Mouse (Mus musculus) T-cell, adult 2 months (primary cell): ENCODE results near the gene Gm20661.

Experiments
- DNase-seq: peaks from one replicate; pipeline ENCODE4 v3.0.0; 2022; ENCODE audit warnings: low spot score

Gm20661 gene

DNA sequence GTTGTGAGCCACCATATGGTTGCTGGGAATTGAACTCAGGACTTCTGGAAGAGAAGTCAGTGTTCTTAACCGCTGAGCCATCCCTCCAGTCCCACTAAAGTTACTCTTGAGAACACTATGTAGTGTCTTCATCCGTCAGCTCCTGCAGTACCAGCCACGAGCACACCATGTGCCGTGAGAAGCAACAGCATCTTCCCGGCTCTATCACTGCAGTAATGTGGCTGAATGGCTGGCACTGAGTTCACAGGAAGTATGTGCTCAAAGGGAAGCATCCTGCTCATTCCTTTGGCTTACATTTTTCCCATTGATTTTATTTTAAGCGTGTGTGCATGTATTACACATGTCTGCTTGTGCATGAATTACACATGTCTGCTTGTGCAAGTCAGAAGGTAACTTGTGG lies 15.4 kb upstream of the Gm20661 start:
- DNase-seq: no peak

- DNase-seq: no peak
These were observed 14.3 kb upstream of the Gm20661 start for GRCm38 (mm10) chr9:107968531-107968930.

- no peak for DNase-seq
These were observed 12.5 kb upstream of the Gm20661 start for GRCm38 (mm10) chr9:107970311-107970710.

- DNase-seq: peak; percentile 34
These were observed 10.9 kb upstream of the Gm20661 start for GRCm38 (mm10) chr9:107971690-107972541.

DNA sequence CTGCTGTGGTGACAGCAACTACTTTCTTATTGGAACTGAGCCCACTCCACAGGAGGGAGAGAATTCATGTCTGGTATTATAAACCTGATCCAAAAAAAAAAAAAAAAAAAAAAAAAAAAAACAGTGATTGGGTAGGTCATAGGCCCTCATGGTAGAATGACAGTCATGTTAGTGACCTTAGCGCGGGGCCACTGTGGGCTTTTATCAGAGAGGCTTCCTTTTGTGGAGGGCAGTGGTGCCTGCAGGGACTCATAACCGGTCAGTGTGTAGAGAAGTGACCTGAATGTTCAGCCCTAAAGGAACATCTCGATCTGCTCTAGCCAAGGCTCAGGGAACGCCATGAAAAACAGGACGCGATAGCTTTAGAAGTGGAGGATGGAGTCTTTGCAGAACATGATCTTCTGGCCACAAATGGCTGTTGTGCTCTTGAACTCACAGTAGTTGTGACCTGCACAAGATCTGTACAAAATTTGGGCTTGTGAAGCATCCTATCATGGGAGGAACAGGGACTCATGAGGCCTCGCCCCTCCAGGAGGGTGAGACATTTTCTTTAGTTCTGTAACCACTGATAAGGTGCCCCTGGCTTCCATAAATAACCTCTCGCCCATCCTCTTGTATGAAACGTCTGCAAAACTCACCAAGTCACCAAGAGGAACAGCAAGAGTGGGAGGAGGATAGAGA lies 8.2 kb upstream of the Gm20661 start:
- DNase-seq: no peak

DNA sequence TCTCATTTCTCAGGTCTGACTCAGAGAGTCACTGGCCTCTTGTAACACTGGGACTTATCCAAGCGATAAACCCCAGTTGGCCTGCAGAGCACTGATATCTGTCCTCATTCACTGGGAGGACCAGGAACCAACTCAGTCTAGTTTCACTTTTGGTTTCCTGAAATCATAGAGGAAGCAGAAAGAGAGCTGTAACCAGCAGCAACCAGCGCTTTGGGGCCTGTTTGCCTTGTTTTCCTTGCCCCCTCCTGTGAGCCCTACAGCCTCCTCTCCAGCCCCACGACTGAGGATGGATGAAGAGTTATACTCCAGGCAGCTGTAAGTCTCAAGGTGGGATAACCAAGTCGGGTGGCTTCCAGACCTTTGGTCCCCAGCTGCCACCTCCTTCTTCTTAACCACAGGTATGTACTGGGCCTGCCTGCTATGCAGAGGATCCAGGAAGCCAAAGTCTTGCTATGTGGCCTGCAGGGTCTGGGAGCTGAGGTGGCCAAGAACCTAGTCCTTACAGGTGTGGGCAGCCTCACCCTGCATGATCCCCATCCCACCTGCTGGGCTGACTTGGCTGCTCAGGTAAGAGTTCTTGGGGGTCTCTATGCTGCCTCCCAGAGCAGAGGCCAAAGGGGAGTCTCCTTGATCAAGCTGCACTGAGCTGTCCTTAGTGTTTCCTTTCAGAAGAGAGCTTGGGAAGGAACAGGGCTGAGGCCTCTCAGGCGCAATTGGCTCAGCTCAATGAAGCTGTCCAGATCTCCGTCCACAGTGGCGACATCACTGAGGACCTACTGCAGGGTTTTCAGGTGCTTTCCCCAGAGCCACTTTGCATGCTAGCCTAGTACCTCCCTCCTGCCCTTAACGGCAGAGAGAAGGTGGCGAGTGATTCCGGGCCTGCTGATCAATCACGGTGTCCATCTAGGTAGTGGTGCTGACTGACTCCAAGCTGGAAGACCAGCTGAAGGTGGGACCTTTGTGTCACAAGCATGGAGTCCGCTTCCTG lies 7.2 kb upstream of the Gm20661 start, which contains the start of gene Uba7:
Uba7 (plus strand) TSS at position 107 of the 988 bp plus-strand sequence.
- peak; percentile 52 for DNase-seq

DNA sequence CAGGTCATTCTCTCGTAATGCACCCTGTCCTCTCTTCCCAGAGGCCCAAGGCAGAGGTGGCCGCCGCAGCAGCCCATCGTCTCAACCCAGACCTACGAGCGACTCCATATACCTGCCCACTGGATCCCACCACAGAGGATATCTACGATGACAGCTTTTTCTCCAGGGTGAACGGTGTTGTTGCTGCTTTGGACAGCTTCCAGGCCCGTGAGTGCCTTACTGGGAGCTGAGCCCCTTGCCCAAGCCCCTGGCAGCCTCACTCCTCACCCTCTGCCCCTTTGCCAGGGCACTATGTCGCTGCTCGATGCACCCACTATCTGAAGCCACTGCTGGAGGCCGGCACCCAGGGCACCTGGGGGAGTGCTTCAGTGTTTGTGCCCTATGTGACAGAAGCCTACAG lies 4.0 kb upstream of the Gm20661 start:
- DNase-seq: no peak

DNA sequence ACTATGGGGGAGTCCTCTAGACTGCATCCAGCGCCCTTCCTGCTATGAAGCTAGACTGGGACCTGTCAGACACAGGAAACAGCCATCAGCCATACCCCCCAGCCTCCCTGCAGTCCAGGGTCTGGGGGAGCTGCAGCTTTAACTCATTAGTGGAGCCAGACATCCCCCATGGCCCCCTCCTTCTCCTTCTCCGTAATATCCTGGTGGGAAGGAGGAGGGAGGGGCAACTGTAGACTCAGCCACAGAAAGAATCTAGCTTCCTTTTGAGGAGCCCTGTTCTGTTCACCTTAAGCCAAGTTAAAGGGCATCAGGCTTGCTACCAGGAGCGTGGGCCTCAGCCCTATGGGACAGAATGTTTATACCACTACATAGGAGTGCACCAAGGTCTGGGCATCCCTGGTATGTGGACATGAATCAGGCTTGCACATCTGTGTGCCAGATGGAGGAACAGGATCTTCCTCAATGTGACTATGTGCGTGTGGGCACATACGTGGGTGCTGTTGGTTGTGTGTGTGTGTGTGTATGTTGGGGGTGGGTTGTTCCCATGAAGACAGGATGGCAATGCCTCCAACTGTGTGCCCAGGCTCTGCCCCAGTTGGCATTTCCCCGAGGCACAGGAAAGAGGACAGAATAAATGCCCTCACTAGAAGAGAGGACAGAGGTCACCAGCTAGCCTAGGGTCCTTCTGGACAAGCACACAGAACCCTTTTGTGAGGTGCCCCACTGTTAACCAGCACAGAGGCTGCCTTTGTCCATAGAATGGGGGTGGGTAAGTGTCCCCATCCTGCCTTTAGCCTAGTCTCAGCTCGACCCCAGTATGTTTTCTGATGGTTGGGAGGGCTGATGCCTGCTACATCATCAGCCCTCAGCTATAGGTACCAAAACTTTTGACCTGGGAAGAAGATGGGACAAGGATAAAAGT lies 913 bp upstream of the Gm20661 start:
- DNase-seq: no peak

DNA sequence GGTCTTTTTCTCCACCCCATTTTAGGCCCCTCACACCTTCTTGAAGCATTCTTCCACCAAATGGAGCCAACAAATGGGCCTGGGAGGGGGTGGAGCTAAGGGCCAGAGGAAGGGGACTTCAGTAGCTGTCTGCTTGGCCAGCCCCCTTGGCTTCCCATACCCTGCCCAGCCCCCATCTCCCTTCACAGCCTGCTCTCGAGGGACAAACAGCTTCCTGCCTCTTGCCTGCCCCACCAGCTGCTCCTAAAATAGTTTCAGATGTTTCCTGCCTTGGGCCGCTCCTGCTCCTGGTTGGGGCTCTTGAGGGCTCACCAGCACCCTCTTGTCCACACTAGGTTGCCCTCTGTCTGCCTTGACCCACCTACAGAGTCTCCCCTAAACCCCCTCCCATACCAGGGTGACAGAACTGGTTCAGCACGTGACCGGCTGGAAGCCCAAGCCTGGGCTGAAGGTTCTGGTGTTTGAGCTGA lies 598 bp downstream of the Gm20661 start:
- DNase-seq: no peak

- no peak for DNase-seq
These were observed 1.3 kb downstream of the Gm20661 start for GRCm38 (mm10) chr9:107984052-107984753.

- DNase-seq: no peak
These were observed 1.8 kb downstream of the Gm20661 start for GRCm38 (mm10) chr9:107984754-107985055.

GRCm38 (mm10) chr9:107985131-107986119 lies 2.6 kb downstream of the Gm20661 start, which contains the start of gene Inka1:
Gene Inka1 (minus strand): TSS chr9:107985879.
- DNase-seq: peak; percentile 88

DNA sequence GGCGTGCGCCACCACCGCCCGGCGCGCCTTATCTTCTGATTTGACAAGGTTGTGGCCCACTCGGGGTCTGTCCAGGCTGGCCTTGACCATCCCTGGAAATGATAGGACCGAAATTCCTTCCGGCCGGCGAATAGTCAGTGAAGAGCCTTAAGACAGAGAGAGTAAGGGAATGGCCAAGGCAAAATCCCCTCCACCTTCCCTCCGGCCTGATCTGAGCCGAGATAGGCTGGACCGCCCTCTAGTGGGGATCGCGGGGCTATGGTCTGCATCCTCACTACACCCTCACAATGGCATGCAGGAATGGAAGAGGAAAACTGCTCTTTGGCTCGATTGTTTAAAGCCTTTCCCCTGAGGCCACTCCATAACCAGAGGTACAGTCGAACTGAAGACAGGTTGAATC lies 3.5 kb downstream of the Gm20661 start:
- DNase-seq: peak; percentile 67

DNA sequence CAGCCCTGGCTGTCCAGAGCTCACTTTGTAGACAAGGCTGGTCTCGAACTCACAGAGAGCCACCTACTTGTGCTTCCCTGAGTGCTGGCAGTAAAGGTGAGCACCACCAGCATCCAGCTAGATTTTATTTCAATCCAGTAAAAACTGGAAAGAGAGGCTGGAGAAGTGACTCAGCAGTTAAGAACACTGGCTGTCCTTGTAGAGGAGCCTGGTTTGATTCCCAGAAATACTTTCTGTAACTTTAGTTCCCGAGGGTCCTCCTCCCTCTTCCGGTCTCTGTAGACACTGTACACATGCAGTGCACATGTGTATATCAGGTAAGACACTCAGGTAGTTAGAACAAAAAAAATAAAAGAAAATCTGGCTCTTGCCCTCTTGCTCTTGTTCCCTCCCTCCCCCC lies 5.1 kb downstream of the Gm20661 start:
- no peak for DNase-seq

DNA sequence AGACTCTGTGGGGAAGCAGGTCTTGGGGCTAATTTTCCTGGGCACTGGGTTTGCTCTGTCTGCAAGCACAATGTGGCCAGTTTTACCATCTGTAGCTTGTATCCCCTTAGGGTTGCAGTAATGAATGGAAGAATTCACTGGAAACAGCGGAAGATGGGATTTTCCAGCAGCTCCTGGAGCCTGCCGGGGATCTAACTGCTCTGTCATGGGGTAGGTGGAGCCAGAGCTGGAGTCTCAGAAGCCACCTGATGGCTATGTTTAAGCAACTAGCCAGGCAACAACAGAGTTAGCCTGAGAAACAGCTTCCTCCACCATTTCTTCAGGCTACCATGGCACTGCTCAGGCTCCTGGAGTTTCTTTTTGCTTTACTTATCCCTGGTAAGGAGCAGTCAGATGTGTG lies 9.3 kb downstream of the Gm20661 start, which contains the start of gene Cdhr4:
Cdhr4 (plus strand) TSS at position 301 of the 400 bp plus-strand sequence.
- DNase-seq: no peak

DNA sequence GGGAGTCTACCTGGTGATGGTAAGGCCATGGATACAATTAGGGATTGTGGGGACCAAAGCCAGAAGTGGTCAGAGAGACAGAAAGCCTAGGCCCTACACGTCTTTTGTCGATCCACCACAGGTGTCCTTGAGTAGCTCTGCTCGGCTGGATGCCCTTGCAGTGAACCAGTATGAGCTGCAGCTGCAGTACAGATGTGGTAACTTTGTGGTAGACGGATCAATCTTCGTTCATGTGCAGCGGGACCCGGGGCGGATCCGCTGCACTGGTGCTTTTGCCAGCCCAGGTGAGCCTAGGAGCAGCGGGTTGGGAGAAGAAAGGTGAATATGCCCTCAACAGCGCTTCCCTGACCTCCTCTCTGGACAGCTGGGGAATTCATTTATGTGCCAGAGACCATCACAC lies 10.2 kb downstream of the Gm20661 start:
- peak; percentile 35 for DNase-seq

DNA sequence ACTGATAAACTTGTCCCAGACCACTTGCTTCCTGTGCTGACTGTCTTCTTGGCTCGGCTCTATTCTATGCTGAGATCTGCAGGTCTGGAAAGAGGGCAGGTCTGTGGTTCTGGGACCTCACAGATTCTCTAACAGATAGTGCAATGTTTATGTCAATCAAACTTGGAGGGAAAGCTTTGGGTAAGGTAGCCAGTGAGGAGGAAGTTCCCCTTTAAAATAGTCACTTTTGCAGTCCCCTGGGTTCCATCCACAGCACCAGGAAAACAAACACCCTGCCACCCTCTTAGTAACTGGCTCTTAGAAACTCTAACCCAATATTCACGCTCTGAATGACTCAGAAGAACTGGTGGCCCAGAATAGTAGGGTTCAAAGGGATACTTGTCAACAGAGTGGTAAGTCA lies 11.6 kb downstream of the Gm20661 start:
- no peak for DNase-seq

DNA sequence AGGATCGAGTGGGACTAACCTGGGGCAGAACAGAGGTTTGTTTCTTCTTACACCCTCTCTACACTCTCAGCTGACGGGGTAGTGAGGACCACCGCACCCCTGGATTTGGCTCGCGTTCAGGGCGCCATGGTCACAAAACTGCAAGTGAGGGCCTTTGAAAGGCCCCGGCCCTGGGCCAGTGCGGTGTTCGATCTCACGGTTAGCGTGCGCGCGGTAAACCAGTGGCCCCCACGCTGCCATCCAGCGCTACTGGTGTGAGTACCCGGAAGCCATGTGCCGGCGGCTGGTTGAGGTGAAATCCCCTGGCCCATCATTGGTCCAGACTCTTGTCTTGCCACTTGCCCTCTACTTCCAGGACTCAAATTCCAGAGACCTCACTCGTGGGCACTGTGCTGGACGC lies 12.7 kb downstream of the Gm20661 start:
- DNase-seq: no peak

DNA sequence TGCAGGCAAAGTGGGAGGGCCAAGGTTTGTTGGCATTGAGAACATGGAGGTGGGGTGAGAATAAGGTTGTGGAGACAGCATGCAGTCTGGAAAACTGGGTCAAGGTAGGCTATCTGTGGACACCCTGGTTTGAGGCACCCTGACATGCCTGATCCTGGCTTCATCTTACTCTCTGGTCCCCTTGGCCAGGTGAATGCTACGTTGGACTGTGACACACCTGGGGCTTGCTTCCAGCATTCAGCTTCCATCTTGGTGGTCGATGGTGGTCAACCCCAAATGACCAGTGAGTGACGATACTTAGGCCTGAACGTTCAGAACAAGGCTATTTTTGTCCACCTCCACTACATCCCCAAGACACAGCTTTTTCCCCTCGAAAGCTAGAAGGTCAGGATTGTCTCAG lies 13.2 kb downstream of the Gm20661 start, which contains the start of gene Gm20662:
Gm20662 (plus strand) TSS at position 301 of the 400 bp plus-strand sequence.
- no peak for DNase-seq
